Mouse (Mus musculus): ENCODE measurements around the gene Srsf3. TPM values are rescaled to one million over a fixed set of nuclear protein-coding genes. Genes with fewer than 3 reads are reported as not detected.
"Not testable (repeated sequence)": the region's sequence is repeated elsewhere in the genome, so short reads cannot be mapped to it uniquely, and the experiment has no call there.

The Srsf3 gene
- total RNA-seq, 2 experiments from 2014 or later, result 74.9 to 89.9 TPM

- DNase-seq, result no peak
Observed at GRCm38 (mm10) chr17:29063121-29063987, 30.9 kb downstream of the Srsf3 start.

- no peak for DNase-seq
Observed at GRCm38 (mm10) chr17:29063988-29064285, 31.5 kb downstream of the Srsf3 start.

- no peak for DNase-seq
Observed at GRCm38 (mm10) chr17:29065245-29065940, 33.0 kb downstream of the Srsf3 start.

- no peak for DNase-seq
Observed at GRCm38 (mm10) chr17:29065971-29066370, 33.5 kb downstream of the Srsf3 start.

GRCm38 (mm10) chr17:29067416-29067815, 35.0 kb downstream of the Srsf3 start:
- not testable (repeated sequence) for DNase-seq

GRCm38 (mm10) chr17:29067847-29068246, 35.4 kb downstream of the Srsf3 start:
- no peak for DNase-seq

GRCm38 (mm10) chr17:29069063-29069462, 36.6 kb downstream of the Srsf3 start:
- no peak for DNase-seq

GRCm38 (mm10) chr17:29071820-29072219, 39.4 kb downstream of the Srsf3 start:
- DNase-seq, result no peak

- DNase-seq, result peak in 1 of 2 experiments; percentile 19
Observed at GRCm38 (mm10) chr17:29072701-29073307, 40.4 kb downstream of the Srsf3 start.

- DNase-seq, result no peak
Observed at GRCm38 (mm10) chr17:29073313-29073712, 40.9 kb downstream of the Srsf3 start.

- no peak for DNase-seq
Observed at GRCm38 (mm10) chr17:29074085-29074484, 41.7 kb downstream of the Srsf3 start.

- no peak for DNase-seq
Observed at GRCm38 (mm10) chr17:29076235-29076634, 43.8 kb downstream of the Srsf3 start.

GRCm38 (mm10) chr17:29077786-29078509, 45.5 kb downstream of the Srsf3 start:
- peak; percentile 65 to 68 for DNase-seq

- peak; percentile 88 to 92 for DNase-seq
Observed at GRCm38 (mm10) chr17:29078519-29079383, 46.3 kb downstream of the Srsf3 start.

- DNase-seq, result no peak
Observed at GRCm38 (mm10) chr17:29080758-29081617, 48.6 kb downstream of the Srsf3 start.

GRCm38 (mm10) chr17:29081618-29082381, 49.4 kb downstream of the Srsf3 start:
- DNase-seq, result no peak

- DNase-seq, result no peak
Observed at GRCm38 (mm10) chr17:29083586-29083985, 51.2 kb downstream of the Srsf3 start.

- peak in 1 of 2 experiments; percentile 1 for DNase-seq
Observed at GRCm38 (mm10) chr17:29084656-29085055, 52.2 kb downstream of the Srsf3 start.

- no peak for DNase-seq
Observed at GRCm38 (mm10) chr17:29085266-29085665, 52.8 kb downstream of the Srsf3 start.

GRCm38 (mm10) chr17:29086916-29087315, 54.5 kb downstream of the Srsf3 start:
- peak in 1 of 2 experiments; percentile 1 for DNase-seq
